Mouse (Mus musculus): ENCODE data around the gene Hfm1. TPM values are rescaled to one million over a fixed set of nuclear protein-coding genes. Genes with fewer than 3 reads are reported as not detected.

Hfm1 gene
- total RNA-seq, 2 experiments from 2014 or later: 0.21 TPM; not detected in 1

Other genes with a start within 250 kb of the Hfm1 start
- 73.1 and 92.7 TPM in 2 replicates for gene Zfp644, start 229.0 kb downstream of the Hfm1 start, total RNA-seq (2015)
- gene Zfp644, start 229.0 kb downstream of the Hfm1 start, total RNA-seq (2017): 67.8 and 79.0 TPM in 2 replicates
- 31.6 and 38.2 TPM in 2 replicates for gene Cdc7, start 38.0 kb upstream of the Hfm1 start, total RNA-seq (2015)
- gene Cdc7, start 38.0 kb upstream of the Hfm1 start, total RNA-seq (2017): 30.9 and 42.9 TPM in 2 replicates

All from megakaryocyte progenitor cell, adult 5-6 weeks (primary cell).